Mouse (Mus musculus) limb, embryonic 12.5 days (tissue): ENCODE results near the gene Slc4a2. TPM values are rescaled to one million over a fixed set of nuclear protein-coding genes. Genes with fewer than 3 reads are reported as not detected.

ENCODE experiments used
- ATAC-seq: fragments of 200-750 bp; cut with Nextera tagmentation; 2 replicates; pipeline ENCODE4 v1.8.0; 2017; ENCODE audit warnings: low read depth, moderate TSS enrichment; ENCODE audit not compliant: insufficient number of reproducible peaks, insufficient read depth, low FRiP score, low TSS enrichment
- H3K27ac ChIP-seq: fragments of 300-500 bp; sonication (generic); 2 replicates; pipeline ENCODE4 v1.5.1; 2016; ENCODE audit warnings: mild to moderate bottlenecking, moderate library complexity
- H3K27me3 ChIP-seq: fragments of 300-500 bp; sonication (generic); 2 replicates; pipeline ENCODE4 v1.6.1; 2016; ENCODE audit warnings: mild to moderate bottlenecking, moderate library complexity
- H3K36me3 ChIP-seq: fragments of 300-500 bp; sonication (generic); 2 replicates; pipeline ENCODE4 v1.6.1; 2016; ENCODE audit warnings: mild to moderate bottlenecking, moderate library complexity
- H3K4me1 ChIP-seq: fragments of 300-500 bp; sonication (generic); replicated peaks from 2 replicates; pipeline ENCODE4 v1.6.1; 2016
- H3K4me2 ChIP-seq: fragments of 300-500 bp; sonication (generic); 2 replicates; pipeline ENCODE4 v1.6.1; 2016; ENCODE audit warnings: mild to moderate bottlenecking, moderate library complexity
- H3K4me3 ChIP-seq: fragments of 300-500 bp; sonication (generic); replicated peaks from 2 replicates; pipeline ENCODE4 v1.5.1; 2016; ENCODE audit warnings: mild to moderate bottlenecking
- H3K9ac ChIP-seq: fragments of 300-500 bp; sonication (generic); replicated peaks from 2 replicates; pipeline ENCODE4 v1.6.1; 2016; ENCODE audit warnings: mild to moderate bottlenecking, moderate library complexity
- H3K9me3 ChIP-seq: fragments of 300-500 bp; sonication (generic); 2 replicates; pipeline ENCODE4 v1.6.1; 2016; ENCODE audit warnings: mild to moderate bottlenecking, moderate library complexity
- WGBS: fragments of 180-500 bp; shearing (Covaris S2); methylation state at CpG from one replicate; pipeline ENCODE4 v1.1.7; 2016; 5-methylcytosine and 5-hydroxymethylcytosine counted together
- polyA plus RNA-seq: library from polyadenylated mRNA; unstranded; fragments of >200 nt; fragmentation: Nextera tagmentation; extraction: Ambion mirVana; gene quantifications from 2 replicates; pipeline ENCODE4 v1.2.1, GENCODE M21; 2016

Slc4a2 gene
- polyA plus RNA-seq, result 47.1 and 50.2 TPM in 2 replicates

DNA sequence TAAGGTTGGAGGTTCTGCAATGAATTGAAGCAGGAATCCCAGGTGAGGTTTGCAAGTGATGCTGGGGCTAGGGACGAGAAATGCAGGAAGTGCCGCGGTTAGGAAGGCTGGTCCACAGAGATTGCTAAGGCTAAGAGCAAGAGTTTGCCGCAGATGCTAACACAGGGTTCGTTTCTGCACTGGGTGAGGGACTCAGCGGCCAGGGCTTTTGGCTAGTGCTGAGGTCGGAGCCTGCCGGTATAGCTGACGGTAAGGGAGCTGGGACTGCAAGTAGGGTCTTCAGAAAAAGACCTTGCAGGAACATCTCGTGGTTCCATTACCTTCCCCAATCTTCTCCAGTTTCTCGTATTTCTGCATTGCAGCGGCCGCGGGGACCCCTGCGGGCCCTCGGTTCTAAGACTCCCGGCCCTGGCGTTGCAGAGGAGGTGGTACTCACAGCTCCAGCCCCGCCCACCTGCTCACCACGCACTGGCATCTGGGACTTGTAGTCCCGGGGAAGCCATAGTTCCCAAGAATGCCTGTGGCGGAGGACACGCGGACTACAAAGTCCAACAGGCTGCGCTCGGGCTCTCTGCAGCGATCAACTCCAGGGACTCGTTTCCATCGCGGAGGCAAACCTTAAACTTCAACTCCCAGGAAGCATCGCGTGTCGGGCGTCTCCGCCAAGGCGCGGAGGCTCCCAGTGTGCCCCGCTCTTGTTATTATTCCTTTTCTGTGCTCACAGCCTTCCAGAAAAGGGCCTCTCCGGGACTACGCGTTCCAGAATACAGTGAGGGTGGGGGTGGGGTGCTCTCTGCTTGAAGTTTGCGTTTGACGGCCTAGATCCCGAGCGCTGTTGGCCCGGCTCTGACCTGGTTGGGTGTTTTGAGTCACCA, at the start of gene Slc4a2, which contains the start of gene Cdk5:
TSS of gene Slc4a2 (plus strand) at position 709 of the 875 bp plus-strand sequence.
TSS of gene Cdk5 (minus strand) at position 402 of the 875 bp plus-strand sequence.
- H3K9ac ChIP-seq, result peak within 1 kb of the TSS; percentile 73
- peak; percentile 91 for ATAC-seq
- peaks cover 32% of the 10 kb centered on the region for H3K36me3 ChIP-seq
- H3K4me1 ChIP-seq, result peaks cover 47% of the 10 kb centered on the region
- H3K27ac ChIP-seq, result peak within 1 kb of the TSS; percentile 94
- WGBS, result under 1% methylated on average over 46 of the region's 46 CpGs
- no peaks in the 10 kb centered on the region for H3K27me3 ChIP-seq
- H3K9me3 ChIP-seq, result no peaks in the 10 kb centered on the region
- H3K4me3 ChIP-seq, result peak within 1 kb of the TSS; percentile 59
- peak within 1 kb of the TSS; percentile 81 for H3K4me2 ChIP-seq

DNA sequence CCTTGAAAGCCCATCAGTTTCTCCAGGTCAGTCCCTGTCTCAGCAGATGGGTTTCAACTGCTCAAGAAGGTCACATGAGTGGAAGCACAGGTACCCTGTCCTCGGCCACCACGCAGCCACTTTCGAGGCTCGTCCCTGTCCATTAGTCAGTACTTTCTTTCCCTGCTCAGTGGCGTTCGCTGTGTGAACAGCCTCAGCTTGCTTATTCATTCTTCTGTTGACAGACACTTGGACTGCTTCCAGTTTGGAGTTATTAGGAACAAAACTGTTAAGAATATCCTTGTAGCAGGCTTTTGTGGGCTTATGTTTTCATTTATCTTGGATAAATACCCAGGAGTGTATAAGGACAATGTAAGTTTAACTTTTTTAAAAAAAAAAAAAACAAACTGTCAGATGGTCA, 49.4 kb upstream of the Slc4a2 start:
- Histone ChIP-seq H3K4me3 (no peak overlapping the region), H3K27ac (no peak overlapping the region), H3K4me2 (no peak overlapping the region), H3K27me3 (peaks cover 3% of the 10 kb centered on the region; the same call in 1 of the 2 replicates), H3K36me3 (no peaks in the 10 kb centered on the region), H3K4me1 (0 out of 2 replicates have a peak, but pooled peaks cover 3% of the 10 kb centered on the region), H3K9ac (no peak overlapping the region), H3K9me3 (no peaks in the 10 kb centered on the region)
- 73% methylated on average over 6 of the region's 6 CpGs for WGBS
- ATAC-seq, result no peak

DNA sequence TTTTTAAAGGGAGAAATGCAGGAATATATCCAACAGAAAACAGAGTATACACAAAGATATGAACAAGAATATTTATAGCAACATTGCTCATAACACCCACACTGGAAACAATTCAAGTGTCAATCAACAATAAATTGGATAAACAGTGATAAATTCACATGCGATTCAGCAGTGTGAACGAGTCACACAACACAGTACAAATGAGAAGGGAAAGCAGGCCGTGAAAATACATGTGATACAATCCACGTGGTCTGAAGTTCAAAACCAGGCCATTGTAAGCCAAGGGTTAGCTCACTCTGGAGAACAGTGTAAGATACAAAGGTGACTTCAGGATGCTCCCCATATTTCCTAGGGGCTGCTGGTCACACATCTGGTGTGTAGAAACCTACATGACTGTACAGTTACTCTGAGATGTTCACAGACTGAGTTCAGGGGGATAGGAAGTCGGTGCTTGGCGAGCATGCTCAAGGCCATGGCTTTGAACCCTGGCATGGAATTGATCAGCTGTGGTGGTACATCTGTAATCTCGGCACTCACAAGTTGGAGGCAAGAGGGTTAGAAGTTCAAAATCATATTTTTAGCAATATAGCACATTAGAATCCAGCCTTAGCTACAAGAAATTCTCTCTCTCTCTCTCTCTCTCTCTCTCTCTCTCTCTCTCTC, 48.8 kb upstream of the Slc4a2 start:
- H3K27me3 ChIP-seq, result peaks cover 3% of the 10 kb centered on the region; the same call in 1 of the 2 replicates
- no peak overlapping the region for H3K4me2 ChIP-seq
- H3K36me3 ChIP-seq, result no peaks in the 10 kb centered on the region
- H3K27ac ChIP-seq, result no peak overlapping the region
- 0 out of 2 replicates have a peak, but pooled peaks cover 3% of the 10 kb centered on the region for H3K4me1 ChIP-seq
- H3K9ac ChIP-seq, result no peak overlapping the region
- H3K9me3 ChIP-seq, result no peaks in the 10 kb centered on the region
- ATAC-seq, result no peak
- 87% methylated on average over 7 of the region's 7 CpGs for WGBS
- no peak overlapping the region for H3K4me3 ChIP-seq

DNA sequence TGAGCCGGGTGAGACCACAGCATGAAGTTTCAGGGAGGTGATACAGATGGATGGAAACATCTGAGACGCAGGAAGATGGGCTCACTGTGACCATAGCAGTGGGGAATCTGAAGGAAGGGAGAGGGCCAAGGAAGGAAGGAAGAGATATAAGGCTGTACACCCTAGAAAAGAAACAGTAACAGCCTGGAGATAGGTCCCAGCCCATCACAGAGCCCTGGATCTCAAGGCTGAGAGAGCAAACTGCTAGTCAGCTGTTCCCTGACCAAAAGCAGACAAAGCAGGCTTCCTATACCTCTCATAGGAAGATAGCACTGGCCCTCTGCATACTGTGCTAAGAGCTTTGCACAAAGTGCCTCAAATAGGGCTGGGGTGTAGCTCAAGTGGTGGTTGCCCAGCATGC, 44.9 kb upstream of the Slc4a2 start:
- no peak overlapping the region for H3K4me3 ChIP-seq
- 84% methylated on average over 2 of the region's 2 CpGs for WGBS

DNA sequence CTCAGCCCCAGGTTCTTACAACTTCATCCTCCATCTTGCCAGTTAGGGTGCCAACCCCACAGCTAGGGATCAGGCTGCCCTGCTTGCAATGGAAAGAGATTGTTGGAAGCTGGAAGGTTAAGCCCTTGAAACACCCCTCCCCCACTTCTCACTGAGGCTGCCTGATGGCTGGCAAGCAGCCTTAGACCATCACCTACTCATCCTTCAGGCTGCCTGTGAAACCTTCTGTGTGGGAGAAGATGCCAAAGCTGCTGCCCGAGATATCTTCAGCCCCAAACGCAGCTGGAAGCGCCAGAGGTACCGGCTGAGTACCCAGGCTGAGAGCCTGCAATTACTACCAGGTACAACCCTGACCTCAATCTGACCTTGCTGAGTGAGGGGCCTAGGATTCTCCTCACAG, 44.1 kb upstream of the Slc4a2 start:
- H3K4me1 ChIP-seq, result peaks cover 8% of the 10 kb centered on the region
- 55% methylated on average over 4 of the region's 4 CpGs for WGBS
- H3K27me3 ChIP-seq, result peaks cover 4% of the 10 kb centered on the region
- no peak overlapping the region for H3K27ac ChIP-seq
- H3K36me3 ChIP-seq, result no peaks in the 10 kb centered on the region
- no peak overlapping the region for H3K9ac ChIP-seq
- ATAC-seq, result no peak
- H3K9me3 ChIP-seq, result no peaks in the 10 kb centered on the region
- H3K4me2 ChIP-seq, result no peak overlapping the region
- H3K4me3 ChIP-seq, result no peak overlapping the region

More for the DNA sequence above, 44.9 kb upstream of the Slc4a2 start:
- ATAC-seq, result no peak
- Histone ChIP-seq H3K4me1 (peaks cover 4% of the 10 kb centered on the region), H3K4me2 (no peak overlapping the region), H3K27ac (no peak overlapping the region), H3K9me3 (no peaks in the 10 kb centered on the region), H3K36me3 (no peaks in the 10 kb centered on the region), H3K9ac (no peak overlapping the region), H3K27me3 (peaks cover 3% of the 10 kb centered on the region; the same call in 1 of the 2 replicates)

DNA sequence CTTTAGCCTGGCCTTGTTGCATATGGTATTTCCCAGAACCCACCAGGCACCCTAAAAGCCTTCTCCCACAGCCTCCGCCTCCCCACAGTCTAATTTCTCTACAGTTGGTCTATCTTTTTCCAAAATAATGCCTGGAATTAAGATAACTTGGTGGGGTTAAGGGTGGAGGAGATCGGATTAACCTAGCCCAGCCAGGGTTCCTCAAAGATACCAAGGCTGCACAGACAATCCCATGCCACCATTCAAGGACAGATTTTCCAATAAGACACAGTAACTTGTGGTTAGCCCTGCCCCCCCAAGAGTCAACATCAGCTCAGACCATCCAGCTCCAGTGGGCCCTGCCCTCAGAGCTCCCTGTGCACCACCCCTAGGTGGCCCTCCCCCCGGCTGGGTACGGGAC, 43.1 kb upstream of the Slc4a2 start:
- ATAC-seq, result no peak
- peaks cover 8% of the 10 kb centered on the region for H3K4me1 ChIP-seq
- WGBS, result 89% methylated on average over 4 of the region's 4 CpGs
- no peak overlapping the region for H3K9ac ChIP-seq
- no peak overlapping the region for H3K4me3 ChIP-seq
- peaks cover 14% of the 10 kb centered on the region for H3K27me3 ChIP-seq
- no peak overlapping the region for H3K27ac ChIP-seq
- no peaks in the 10 kb centered on the region for H3K36me3 ChIP-seq
- H3K9me3 ChIP-seq, result no peaks in the 10 kb centered on the region
- no peak overlapping the region for H3K4me2 ChIP-seq

DNA sequence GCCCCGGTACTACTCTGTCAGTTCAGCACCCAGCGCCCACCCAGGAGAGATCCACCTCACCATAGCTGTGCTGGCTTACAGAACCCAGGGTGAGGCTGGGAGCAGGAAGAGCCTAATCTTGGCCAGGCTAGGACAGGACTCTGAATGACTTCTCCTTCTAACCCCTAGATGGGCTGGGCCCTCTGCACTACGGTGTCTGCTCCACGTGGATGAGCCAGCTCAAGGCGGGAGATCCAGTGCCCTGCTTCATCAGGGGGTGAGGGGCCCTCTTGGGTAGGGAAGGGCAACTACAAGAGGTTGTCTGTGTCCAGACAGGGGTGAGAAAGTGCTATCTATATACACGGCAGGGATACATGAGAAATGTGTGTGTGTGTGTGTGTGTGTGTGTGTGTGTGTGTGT, 42.2 kb upstream of the Slc4a2 start:
- H3K9me3 ChIP-seq, result no peaks in the 10 kb centered on the region
- no peak overlapping the region for H3K4me2 ChIP-seq
- ATAC-seq, result no peak
- 74% methylated on average over 6 of the region's 6 CpGs for WGBS
- H3K4me3 ChIP-seq, result no peak overlapping the region
- no peaks in the 10 kb centered on the region for H3K36me3 ChIP-seq
- peaks cover 24% of the 10 kb centered on the region for H3K27me3 ChIP-seq
- no peak overlapping the region for H3K27ac ChIP-seq
- H3K4me1 ChIP-seq, result peaks cover 8% of the 10 kb centered on the region
- H3K9ac ChIP-seq, result no peak overlapping the region

DNA sequence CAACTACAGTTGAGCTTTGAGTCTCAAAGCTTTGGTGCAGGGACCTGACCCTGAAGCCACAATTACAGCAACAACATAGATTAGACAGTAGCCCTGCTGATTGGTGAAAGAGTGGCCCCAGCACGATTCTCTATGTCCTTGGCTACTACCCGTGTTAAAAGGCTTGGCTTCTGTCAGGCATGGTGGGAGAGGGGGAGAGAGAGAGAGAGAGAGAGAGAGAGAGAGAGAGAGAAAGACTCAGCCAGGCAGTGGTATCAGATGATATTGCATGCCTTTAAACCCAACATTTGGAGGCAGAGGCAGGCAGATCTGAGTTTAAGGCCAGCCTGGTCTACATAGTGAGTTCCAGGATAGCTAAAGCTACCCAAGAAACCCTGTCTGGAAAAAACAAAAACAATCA, 41.6 kb upstream of the Slc4a2 start:
- 64% methylated on average over 2 of the region's 2 CpGs for WGBS
- Histone ChIP-seq H3K4me1 (peaks cover 8% of the 10 kb centered on the region), H3K9ac (no peak overlapping the region), H3K9me3 (no peaks in the 10 kb centered on the region), H3K27ac (no peak overlapping the region), H3K4me3 (no peak overlapping the region), H3K4me2 (no peak overlapping the region), H3K36me3 (no peaks in the 10 kb centered on the region), H3K27me3 (peaks cover 29% of the 10 kb centered on the region)
- ATAC-seq, result no peak

DNA sequence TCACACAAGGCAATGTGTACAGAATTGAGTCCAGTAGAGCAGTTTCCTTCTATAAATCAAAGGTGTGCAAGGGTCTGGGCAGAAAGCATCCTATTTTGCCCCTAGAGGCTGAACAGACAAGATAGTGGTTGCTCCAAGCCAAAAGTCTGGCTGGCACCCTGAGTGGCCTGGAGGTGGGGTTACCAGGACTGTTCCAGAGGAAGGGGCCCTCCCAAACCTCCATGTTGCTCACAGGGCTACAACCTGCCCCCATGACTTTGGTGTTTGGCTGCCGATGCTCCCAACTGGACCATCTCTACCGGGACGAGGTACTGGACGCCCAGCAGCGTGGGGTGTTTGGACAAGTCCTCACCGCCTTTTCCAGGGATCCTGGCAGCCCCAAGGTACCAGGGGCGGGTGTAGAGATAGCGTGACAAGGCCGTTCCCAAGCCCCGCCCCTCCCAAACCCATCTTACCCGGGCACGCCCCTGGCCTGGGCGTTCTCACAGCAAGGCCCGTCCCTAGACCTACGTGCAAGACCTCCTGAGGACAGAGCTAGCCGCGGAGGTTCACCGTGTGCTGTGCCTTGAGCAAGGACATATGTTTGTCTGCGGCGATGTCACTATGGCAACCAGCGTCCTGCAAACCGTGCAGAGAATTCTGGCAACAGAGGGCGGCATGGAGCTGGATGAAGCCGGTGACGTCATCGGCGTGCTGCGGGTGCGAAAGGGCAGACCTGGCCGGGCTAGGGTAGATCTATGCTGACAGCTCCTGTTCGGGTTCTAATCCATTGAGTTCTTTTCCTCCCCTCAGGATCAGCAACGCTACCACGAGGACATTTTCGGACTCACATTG, 40.4 kb upstream of the Slc4a2 start:
- Histone ChIP-seq H3K9ac (peak overlapping the region; percentile 47), H3K4me2 (peak overlapping the region; percentile 76), H3K27ac (no peak overlapping the region), H3K4me3 (peak overlapping the region; percentile 47), H3K27me3 (peaks cover 40% of the 10 kb centered on the region), H3K4me1 (peaks cover 21% of the 10 kb centered on the region), H3K36me3 (no peaks in the 10 kb centered on the region), H3K9me3 (no peaks in the 10 kb centered on the region)
- WGBS, result under 1% methylated on average over 34 of the region's 34 CpGs
- ATAC-seq, result peak; percentile 76

DNA sequence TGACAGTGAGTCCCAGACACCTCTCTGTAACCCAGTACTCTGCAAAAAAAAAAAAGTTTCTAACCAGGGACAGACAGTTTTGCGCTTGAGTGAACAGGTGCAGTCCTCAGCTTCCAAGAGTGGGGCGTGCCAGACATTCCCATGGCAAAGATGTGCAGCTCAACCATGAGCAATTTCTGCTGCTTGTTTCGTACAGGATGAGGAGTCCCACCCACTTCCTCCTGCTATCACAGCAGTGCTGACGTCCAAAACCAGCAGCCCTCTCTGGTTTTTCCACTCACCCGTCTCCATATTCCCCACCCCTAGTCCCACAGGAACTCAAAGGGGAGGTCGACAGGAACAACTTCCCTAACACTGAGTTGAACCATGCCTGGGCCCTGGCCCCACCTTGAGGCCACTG, 39.2 kb upstream of the Slc4a2 start:
- H3K27me3 ChIP-seq, result peaks cover 44% of the 10 kb centered on the region
- peaks cover 25% of the 10 kb centered on the region for H3K4me1 ChIP-seq
- no peak overlapping the region for H3K4me3 ChIP-seq
- H3K27ac ChIP-seq, result no peak overlapping the region
- H3K36me3 ChIP-seq, result no peaks in the 10 kb centered on the region
- H3K9me3 ChIP-seq, result no peaks in the 10 kb centered on the region
- no peak overlapping the region for H3K4me2 ChIP-seq
- ATAC-seq, result no peak
- WGBS, result 64% methylated on average over 6 of the region's 6 CpGs
- H3K9ac ChIP-seq, result no peak overlapping the region

DNA sequence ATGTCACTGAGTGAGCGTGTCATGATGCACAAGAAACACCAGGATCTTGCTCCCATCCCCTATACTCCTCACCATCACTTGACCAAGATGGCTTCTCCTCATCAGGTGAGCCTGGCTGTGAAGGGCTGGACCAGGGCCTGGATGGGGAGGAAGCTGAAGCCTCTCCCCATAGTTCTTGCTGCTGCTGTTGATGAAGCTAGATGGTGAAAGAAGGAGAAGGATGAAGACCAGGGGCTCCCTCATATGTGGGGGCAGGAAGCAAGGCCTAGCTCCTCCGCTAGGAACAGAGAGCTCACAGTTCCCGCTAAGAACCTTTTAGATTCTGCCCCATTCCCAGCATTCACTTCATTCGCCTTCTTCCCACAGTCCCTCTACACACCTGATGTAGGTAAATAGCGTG, 38.3 kb upstream of the Slc4a2 start:
- 84% methylated on average over 5 of the region's 5 CpGs for WGBS
- no peak for ATAC-seq
- no peak overlapping the region for H3K4me3 ChIP-seq
- H3K27me3 ChIP-seq, result peaks cover 44% of the 10 kb centered on the region
- H3K9me3 ChIP-seq, result no peaks in the 10 kb centered on the region
- peaks cover 31% of the 10 kb centered on the region for H3K4me1 ChIP-seq
- no peaks in the 10 kb centered on the region for H3K36me3 ChIP-seq
- no peak overlapping the region for H3K9ac ChIP-seq
- H3K4me2 ChIP-seq, result no peak overlapping the region
- no peak overlapping the region for H3K27ac ChIP-seq
